Mouse (Mus musculus) bone marrow macrophage, adult 2 months (primary cell): ENCODE results near the gene Arid1b. TPM values are rescaled to one million over a fixed set of nuclear protein-coding genes. Genes with fewer than 3 reads are reported as not detected.

Experiments
- H3K27ac ChIP-seq: 2 replicates; pipeline ENCODE4 v1.5.1; 2012; ENCODE audit warnings: low read depth, low read length; ENCODE audit not compliant: insufficient read depth
- H3K4me1 ChIP-seq: 2 replicates; pipeline ENCODE4 v1.6.1; 2012; ENCODE audit warnings: low read length; ENCODE audit not compliant: control insufficient read depth, insufficient read depth
- H3K4me3 ChIP-seq: 2 replicates; pipeline ENCODE4 v1.5.1; 2012; ENCODE audit warnings: mild to moderate bottlenecking, low read length, moderate library complexity; ENCODE audit not compliant: insufficient read depth
- CTCF ChIP-seq: IDR thresholded peaks from 2 replicates; pipeline ENCODE4 v1.5.1; 2012; ENCODE audit warnings: low read depth, mild to moderate bottlenecking, low read length, moderate library complexity
- POLR2A ChIP-seq: IDR thresholded peaks from 2 replicates; pipeline ENCODE4 v1.6.1; 2012; ENCODE audit warnings: mild to moderate bottlenecking, low read depth, low read length, borderline replicate concordance
- polyA plus RNA-seq: library from polyadenylated mRNA; stranded (reverse); fragments of >200 nt; gene quantifications from 2 replicates; pipeline ENCODE4 v1.2.4, GENCODE M21; 2012; ENCODE audit not compliant: missing spikeins, insufficient read depth, insufficient read length

The Arid1b gene
- polyA plus RNA-seq, 1 experiment: 25.8 TPM

DNA sequence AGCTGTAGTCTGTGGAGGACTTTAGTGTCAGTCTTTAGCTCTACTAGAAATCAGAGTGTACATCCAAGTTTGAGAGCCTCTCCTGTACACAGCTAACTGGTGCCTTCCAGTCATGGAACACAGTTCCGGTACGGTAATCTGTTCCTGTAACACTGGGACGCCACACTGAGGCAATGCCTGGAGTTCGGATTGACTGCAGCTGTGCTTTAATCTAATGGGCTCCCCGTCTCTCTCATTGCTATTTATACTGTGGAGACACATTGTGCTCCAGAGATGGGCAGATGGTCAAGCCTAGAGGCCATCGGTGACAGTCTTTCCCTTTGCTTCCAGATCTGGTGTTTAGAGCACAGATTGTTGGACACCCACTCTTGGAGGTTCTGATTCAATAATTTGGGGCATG is 121.8 kb downstream of the Arid1b start:
- TF ChIP-seq CTCF: no peak
- no peak for TF ChIP-seq POLR2A
- no peak overlapping the region for H3K4me3 ChIP-seq
- H3K27ac ChIP-seq: no peak overlapping the region
- H3K4me1 ChIP-seq: peaks cover under 1% of the 10 kb centered on the region; the same call in 1 of the 2 replicates

DNA sequence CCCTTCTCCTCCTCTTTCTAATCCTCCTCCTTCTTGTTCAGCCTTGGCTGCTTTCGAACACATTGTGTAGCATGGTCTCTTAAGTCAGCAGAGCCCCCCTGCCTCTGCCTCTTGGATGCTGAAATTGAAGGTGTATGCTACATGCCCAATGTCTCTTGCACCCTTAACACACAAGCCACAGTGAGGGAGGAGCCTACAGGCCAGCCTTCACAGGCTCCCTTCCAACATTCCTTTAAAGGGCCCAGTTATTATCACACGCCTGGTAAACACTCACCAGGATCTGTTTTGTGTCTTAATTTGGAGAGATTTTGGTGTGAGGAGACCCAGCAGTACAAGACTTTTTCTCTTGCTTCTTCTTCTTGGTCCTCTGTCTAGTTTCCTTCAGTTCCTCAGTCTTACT is 122.9 kb downstream of the Arid1b start:
- Histone ChIP-seq H3K27ac (no peak overlapping the region), H3K4me1 (peaks cover 11% of the 10 kb centered on the region), H3K4me3 (no peak overlapping the region)
- TF ChIP-seq POLR2A (no peak), CTCF (no peak)

DNA sequence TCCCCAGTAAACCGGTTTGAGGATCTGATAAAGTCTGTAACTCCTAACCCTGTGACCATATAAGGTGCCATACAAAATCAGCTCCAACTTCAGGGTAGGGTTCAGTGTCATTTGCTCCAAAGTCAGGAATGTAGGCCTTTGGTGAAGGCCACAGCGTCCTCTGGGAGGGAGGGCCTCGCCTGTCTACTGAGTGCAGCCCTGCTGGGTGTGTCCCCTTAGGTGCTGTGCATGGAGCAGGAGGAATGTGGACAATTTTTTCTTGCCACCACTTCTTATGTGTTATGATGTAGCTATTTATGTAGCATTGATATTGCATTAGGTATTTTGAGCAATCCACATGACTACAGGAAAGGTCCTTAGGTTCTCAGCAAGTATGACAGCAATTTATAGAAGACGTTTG is 124.0 kb downstream of the Arid1b start:
- Histone ChIP-seq H3K4me1 (peaks cover 15% of the 10 kb centered on the region), H3K27ac (no peak overlapping the region), H3K4me3 (no peak overlapping the region)
- TF ChIP-seq POLR2A: no peak
- TF ChIP-seq CTCF: no peak

DNA sequence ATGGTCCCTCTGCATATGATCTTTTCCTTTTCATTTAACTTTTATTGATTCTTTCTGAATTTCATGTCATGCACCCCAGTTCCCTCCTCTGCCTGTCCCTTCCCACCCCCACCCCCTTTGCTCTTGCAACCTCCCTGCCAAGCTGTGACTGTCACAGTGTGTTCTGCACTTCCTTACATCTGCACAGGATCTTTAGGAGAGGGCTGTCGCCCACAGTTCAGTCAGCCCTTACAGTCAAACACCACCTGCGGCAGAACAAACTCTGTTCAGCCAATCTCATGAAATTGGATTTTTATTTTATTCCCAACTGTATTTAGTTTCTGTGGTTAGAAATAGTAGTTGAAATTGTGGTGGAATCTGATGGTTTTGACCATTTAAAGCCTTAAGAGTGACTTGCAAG is 130.5 kb downstream of the Arid1b start:
- H3K27ac ChIP-seq: no peak overlapping the region
- TF ChIP-seq CTCF (no peak), POLR2A (no peak)
- H3K4me1 ChIP-seq: peaks cover 31% of the 10 kb centered on the region
- H3K4me3 ChIP-seq: no peak overlapping the region

DNA sequence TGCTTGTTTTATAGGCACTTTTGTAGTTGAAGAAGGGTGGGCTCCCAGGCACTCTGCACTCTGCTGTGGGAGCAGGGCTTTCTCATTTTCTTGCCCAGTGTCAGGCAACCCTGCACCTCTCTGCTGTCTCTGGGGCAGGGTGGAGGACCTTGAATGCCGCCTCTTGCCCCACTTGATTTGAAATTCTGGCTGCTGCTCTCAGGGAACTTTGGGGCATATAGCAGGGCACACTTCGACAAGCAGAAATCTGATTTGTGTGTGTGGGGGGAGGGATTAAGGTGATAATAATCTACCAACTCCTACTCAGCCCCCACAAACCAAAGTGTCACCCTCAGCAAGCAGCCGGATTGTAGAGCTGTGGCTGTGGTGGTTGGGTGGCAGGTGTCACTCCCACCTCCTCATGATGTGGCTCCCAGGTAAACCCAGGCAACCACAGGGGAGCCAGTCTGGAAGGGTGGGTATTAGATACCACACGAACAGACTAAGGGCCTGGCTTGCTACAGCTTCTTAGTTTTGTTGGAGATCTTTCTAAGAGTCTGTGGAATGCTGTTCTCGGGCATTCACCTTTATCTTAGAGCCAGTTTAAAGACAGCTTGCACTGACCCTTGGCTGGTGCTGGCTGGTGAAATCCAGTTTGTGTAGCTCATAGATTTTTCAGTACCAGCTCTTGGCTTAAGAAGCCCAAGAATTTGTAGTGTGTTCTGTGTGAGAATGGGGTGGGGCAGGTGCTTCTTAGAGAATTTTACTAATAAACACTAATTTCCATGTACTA is 131.1 kb downstream of the Arid1b start:
- Histone ChIP-seq H3K4me3 (no peak overlapping the region), H3K27ac (no peak overlapping the region), H3K4me1 (peaks cover 31% of the 10 kb centered on the region)
- TF ChIP-seq CTCF: no peak
- TF ChIP-seq POLR2A: no peak

DNA sequence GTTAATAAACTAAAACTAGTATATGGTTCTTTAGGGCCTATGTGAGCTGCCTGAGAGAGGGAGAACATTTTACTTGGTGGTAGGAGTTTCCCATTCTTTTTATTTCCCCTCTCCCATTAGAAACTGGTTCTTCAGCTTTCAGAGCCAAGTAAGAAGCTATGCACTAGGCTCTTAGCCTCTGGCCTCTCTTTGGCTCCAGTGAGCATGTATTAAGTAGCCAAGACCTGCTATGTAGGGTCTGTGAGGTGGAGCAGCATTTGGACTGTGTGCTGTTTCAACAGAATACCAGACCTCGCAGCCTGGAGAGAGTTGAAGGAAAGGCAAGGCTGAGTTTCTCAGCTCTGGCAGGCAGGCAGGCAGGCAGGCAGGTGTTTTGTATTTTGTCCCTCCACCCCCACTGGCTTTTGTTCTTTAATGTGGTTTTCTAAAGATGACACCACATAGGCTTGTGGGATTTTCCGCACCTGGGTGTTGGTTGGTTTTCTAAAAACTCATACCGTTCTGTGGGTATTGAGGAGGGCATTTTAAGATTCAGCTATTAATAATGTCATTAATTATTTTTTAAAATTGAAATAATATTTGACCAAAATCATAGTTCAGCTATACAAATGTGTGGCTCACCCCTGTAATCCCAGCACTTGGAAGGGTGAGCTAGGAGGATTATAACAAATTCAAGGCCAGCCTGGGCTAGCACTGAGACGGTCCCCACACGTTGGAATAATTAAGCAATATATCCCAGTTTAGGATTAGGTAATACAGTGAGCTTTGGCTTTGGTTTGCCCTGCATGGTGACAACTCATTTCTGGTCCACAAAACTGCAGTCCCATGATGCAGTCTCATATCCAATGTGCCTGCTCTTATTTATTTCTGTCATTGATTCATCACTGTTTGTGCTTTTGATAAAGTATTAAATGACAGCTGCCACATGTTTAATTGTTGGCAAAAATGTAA is 132.0 kb downstream of the Arid1b start:
- no peak for TF ChIP-seq POLR2A
- no peak for TF ChIP-seq CTCF
- Histone ChIP-seq H3K4me3 (no peak overlapping the region), H3K27ac (no peak overlapping the region), H3K4me1 (peaks cover 29% of the 10 kb centered on the region)

DNA sequence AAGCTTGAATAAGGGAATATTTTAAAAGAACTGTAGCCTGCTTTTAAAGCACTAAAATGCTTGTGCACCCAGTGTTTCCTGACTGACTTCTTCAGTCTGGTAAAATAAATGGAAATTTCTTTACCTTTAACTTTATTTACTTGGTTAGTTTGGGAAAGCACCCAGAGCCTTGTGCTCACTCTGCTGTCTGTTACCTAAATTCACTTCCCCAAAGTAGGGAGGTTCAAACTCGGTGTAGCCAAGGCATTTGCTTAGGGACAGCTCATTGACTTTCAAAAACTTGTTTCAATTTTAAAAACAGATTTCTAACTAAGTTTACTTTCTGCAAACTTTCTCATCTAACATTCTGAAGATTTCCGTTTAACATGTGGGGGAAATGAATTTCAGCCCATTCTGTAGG is 135.5 kb downstream of the Arid1b start:
- Histone ChIP-seq H3K27ac (no peak overlapping the region), H3K4me3 (no peak overlapping the region), H3K4me1 (peaks cover 21% of the 10 kb centered on the region)
- TF ChIP-seq POLR2A (no peak), CTCF (no peak)

DNA sequence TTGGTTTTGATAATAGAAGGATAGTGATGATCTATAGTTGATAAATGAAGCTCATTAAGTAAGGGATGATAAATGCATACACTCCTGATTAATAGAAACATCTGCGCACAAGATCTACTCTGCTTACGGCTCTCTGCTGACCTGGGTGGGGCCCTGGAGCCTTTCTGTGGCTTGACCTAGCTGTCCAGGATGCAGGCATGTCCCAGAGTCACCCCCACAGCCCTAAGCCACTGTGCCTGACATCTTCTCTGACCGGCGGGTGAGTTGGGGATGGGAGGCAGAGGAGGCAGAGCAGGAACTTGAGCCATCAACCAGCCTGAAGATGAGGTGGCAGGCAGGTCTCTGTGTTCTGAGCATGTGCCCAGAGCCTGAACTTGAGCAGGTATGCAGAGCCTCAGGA is 136.0 kb downstream of the Arid1b start:
- H3K4me1 ChIP-seq: peaks cover 18% of the 10 kb centered on the region
- TF ChIP-seq POLR2A (no peak), CTCF (no peak)
- H3K27ac ChIP-seq: no peak overlapping the region
- no peak overlapping the region for H3K4me3 ChIP-seq

DNA sequence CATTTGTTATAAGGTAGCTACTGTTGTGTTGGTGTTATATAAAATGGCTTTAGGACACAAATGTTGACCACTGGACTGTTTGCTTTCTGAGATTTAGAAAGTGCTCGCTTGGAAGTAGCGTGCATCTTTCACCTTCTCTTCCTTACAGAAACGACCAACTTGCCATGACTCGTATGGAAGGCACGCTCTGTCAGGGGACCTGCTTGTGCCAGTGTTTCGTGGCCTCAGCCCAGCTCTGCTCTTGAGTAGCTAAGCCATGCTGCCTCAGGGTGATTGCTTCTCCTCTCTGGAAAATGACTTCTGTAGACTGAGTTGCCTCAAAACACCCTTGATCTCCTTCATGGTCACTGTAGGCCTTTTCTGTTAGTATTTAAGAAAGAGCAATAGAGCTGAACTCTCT is 137.6 kb downstream of the Arid1b start:
- Histone ChIP-seq H3K4me3 (no peak overlapping the region), H3K27ac (no peak overlapping the region), H3K4me1 (peaks cover 10% of the 10 kb centered on the region)
- TF ChIP-seq POLR2A (no peak), CTCF (no peak)

DNA sequence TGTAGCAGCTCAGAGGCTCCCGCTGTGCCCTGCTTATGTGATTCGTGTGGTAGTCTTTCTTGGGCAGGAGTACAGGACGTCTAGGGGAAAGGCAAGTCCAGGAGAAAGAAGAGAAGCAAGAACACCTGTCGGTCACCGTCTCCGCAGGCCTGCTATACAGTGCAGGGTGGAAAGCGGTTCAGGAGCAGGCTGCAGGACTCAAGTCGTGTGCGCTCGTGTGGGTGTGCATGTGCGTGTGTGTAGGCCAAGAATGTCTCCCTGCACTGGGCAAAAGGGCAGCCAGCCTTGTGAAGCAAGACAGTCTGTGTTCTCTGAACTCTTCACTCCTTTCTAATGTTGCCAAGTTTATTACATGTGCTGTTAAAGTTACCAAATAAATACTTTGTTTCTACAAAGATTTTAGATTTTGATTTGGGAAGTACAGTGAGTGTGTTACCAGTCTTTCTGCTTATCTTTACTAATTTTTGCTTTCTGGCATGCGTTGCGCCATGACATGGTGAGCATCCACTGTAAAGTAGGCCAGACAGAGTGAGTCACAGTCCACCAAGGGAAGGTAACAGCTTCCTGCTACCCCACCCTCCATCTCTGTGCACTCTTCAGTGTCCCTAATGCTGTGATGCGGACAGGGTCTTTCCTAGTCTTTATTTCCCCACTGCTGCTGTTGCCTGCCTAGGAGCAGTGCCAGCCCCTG is 138.3 kb downstream of the Arid1b start:
- H3K4me1 ChIP-seq: peaks cover 10% of the 10 kb centered on the region
- H3K27ac ChIP-seq: no peak overlapping the region
- H3K4me3 ChIP-seq: no peak overlapping the region
- TF ChIP-seq CTCF (no peak), POLR2A (no peak)
